In the genomic region with DNA sequence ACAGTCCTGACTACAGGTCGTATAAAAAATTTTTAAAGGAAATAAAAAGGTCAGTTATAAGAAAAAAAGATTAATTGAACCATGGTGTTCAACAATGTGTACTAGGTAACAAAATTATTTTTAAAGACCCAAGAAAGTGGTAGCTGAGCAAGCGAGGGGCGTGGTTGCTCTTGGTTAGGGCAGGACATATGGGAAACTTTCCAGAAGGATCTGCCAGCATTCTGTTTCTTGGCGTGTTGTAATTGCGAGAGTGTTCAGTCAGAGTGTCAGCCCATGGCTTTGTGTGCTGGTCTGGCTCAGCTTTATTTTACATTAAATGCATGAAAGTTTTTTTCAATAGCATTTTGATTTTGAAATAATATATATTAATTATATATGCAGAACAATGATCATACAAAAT, we compare ENCODE assay signal across 21 mouse cellular contexts.
DNase-seq lines count a peak whose midpoint lies in the region; ATAC-seq and TF ChIP-seq lines count a peak whose summit lies in the region.
"Had no signal": no experiment of that assay in that cellular context is flagged by ENCODE, and none has a peak within 500 bp of the region (broad histone marks: within the 10 kb centered on the region; RNA-seq: fewer than 3 reads in every experiment).

No protein-coding gene starts in this region.

- no peaks in the 10 kb centered on the region for H3K27me3 ChIP-seq in heart, embryonic 12.5 days (replicated peaks)
- H3K27me3 ChIP-seq: CH12.LX; forebrain, embryonic 15.5 days; intestine, embryonic 15.5 days; neural tube, embryonic 15.5 days had no signal

- TF ChIP-seq CTCF in lung, adult 2 months (IDR thresholded peaks at IDR 0.05; ENCODE audit: insufficient read depth, low read length), result no peak
- TF ChIP-seq CTCF in olfactory bulb, adult 2 months (IDR thresholded peaks at IDR 0.05; ENCODE audit: insufficient read depth, low read depth, low read length), result no peak

- ATAC-seq in cerebellum, adult (ENCODE audit: insufficient number of reproducible peaks, low FRiP score, low TSS enrichment), result no peak
- no peak for ATAC-seq in heart, embryonic 12.5 days (ENCODE audit: insufficient number of reproducible peaks, low FRiP score)
- ATAC-seq: forebrain, embryonic 15.5 days; intestine, embryonic 15.5 days had no signal

- no peaks in the 10 kb centered on the region for H3K36me3 ChIP-seq in heart, embryonic 12.5 days
- H3K36me3 ChIP-seq: forebrain, embryonic 15.5 days; intestine, embryonic 15.5 days; neural tube, embryonic 15.5 days had no signal

- H3K4me2 ChIP-seq in heart, embryonic 12.5 days, result no peak overlapping the region
- H3K4me2 ChIP-seq: forebrain, embryonic 15.5 days; hindbrain, embryonic 14.5 days; intestine, embryonic 15.5 days; liver, embryonic 11.5 days; midbrain, embryonic 11.5 days; neural tube, embryonic 15.5 days had no signal

- peaks cover 3% of the 10 kb centered on the region; the same call in 1 of the 2 replicates for H3K4me1 ChIP-seq in heart, embryonic 12.5 days (replicated peaks)
- peaks cover 2% of the 10 kb centered on the region for H3K4me1 ChIP-seq in lung, adult 2 months (ENCODE audit: control insufficient read depth, insufficient read depth, low read length)
- H3K4me1 ChIP-seq in olfactory bulb, adult 2 months (ENCODE audit: control insufficient read depth, insufficient read depth, low read length), result peaks cover 13% of the 10 kb centered on the region
- H3K4me1 ChIP-seq: neural tube, embryonic 15.5 days had no signal

- 79% methylated on average over 5 of the region's 5 CpGs for WGBS in heart, embryonic 12.5 days
- 57% methylated on average over 5 of the region's 5 CpGs for WGBS in lung, adult 2 months
- 46% methylated on average over 5 of the region's 5 CpGs for WGBS in olfactory bulb, adult 2 months

- no peak overlapping the region for H3K27ac ChIP-seq in heart, embryonic 12.5 days (ENCODE audit: poor library complexity, severe bottlenecking)
- peak overlapping the region; percentile 62; the same call in 1 of the 2 replicates for H3K27ac ChIP-seq in olfactory bulb, adult 2 months (ENCODE audit: insufficient read depth, low read depth, low read length)
- H3K27ac ChIP-seq: forebrain, embryonic 15.5 days; hindbrain, embryonic 14.5 days; intestine, embryonic 15.5 days; macrophage; neural tube, embryonic 15.5 days had no signal

- TF ChIP-seq POLR2A in lung, adult 2 months (IDR thresholded peaks at IDR 0.05; ENCODE audit: borderline replicate concordance, extremely low read depth, low read depth, low read length), result no peak
- TF ChIP-seq POLR2A in olfactory bulb, adult 2 months (IDR thresholded peaks at IDR 0.05; ENCODE audit: insufficient read depth, low read depth, low read length), result no peak

- H3K9ac ChIP-seq in heart, embryonic 12.5 days, result no peak overlapping the region
- H3K9ac ChIP-seq: forebrain, embryonic 15.5 days; hindbrain, embryonic 14.5 days; intestine, embryonic 15.5 days; neural tube, embryonic 15.5 days had no signal

- H3K4me3 ChIP-seq in heart, embryonic 12.5 days, result no peak overlapping the region
- H3K4me3 ChIP-seq in lung, adult 2 months (replicated peaks; ENCODE audit: extremely low read depth, low read depth, low read length), result no peak overlapping the region
- no peak overlapping the region for H3K4me3 ChIP-seq in olfactory bulb, adult 2 months (ENCODE audit: insufficient read depth, low read depth, low read length)
- H3K4me3 ChIP-seq: forebrain, embryonic 15.5 days; intestine, embryonic 15.5 days; myocyte; neural tube, embryonic 15.5 days had no signal

- H3K9me3 ChIP-seq in heart, embryonic 12.5 days (replicated peaks), result no peaks in the 10 kb centered on the region
- H3K9me3 ChIP-seq: forebrain, embryonic 15.5 days; intestine, embryonic 15.5 days; neural tube, embryonic 15.5 days had no signal

- DNase-seq in cerebellum, postnatal 10 days, result peak; percentile 60 to 62
- DNase-seq in heart, adult 18-20 months, result peak; percentile 45 to 56
- peak; percentile 27 for DNase-seq in lung, postnatal 14 days
- no peak for DNase-seq in lung, adult 2 months
- DNase-seq in layer of hippocampus, adult 11-12 months (ENCODE audit: low spot score), result no peak
- DNase-seq: adrenal gland, adult 8-10 months; cerebellum, adult 2 months; kidney, postnatal 4 days; thymus, postnatal 4 days had no signal

Comparison
In these comparisons a context has a peak if more than half of its experiments do, and no peak if none do; other contexts are left out.
1. DNase-seq: peak in cerebellum, postnatal 10 days (2 of 2), heart, adult 18-20 months (2 of 2) and lung, postnatal 14 days (single experiment); none in lung, adult 2 months (single experiment) and layer of hippocampus, adult 11-12 months (single experiment).